Mouse (Mus musculus): ENCODE results near the gene Zgpat. TPM values are rescaled to one million over a fixed set of nuclear protein-coding genes. Genes with fewer than 3 reads are reported as not detected.

Zgpat gene
- total RNA-seq, 2 experiments from 2014 or later, result 12.5 to 14.3 TPM

GRCm38 (mm10) chr2:181420903-181421638 lies 56.3 kb downstream of the Zgpat start:
- intact Hi-C loops (cut with DNase I; ENCODE audit: low total_unique reads), result no loop called here
- DNase-seq, result no peak

- intact Hi-C loops (cut with DNase I; ENCODE audit: low total_unique reads), result no loop called here
- no peak for DNase-seq
Observed at GRCm38 (mm10) chr2:181423834-181424233, 59.1 kb downstream of the Zgpat start.

Other genes starting within 250 kb of the Zgpat start
- under 1 TPM; 0.07 to 0.16 TPM for gene Kcnq2, start 229.6 kb upstream of the Zgpat start, total RNA-seq (2021)
- gene Eef1a2, start 207.9 kb upstream of the Zgpat start, total RNA-seq (2021), result 1,000 to 10,000 TPM; 2,249 to 2,405 TPM
- gene Ppdpf, start 177.7 kb upstream of the Zgpat start, total RNA-seq (2021), result 10 to 100 TPM; 52.9 to 58.5 TPM
- not detected for gene Ptk6, start 162.1 kb upstream of the Zgpat start, total RNA-seq (2021)
- gene Srms, start 151.7 kb upstream of the Zgpat start, total RNA-seq (2021), result under 1 TPM; 0.10 to 0.18 TPM
- gene Fndc11, start 144.9 kb upstream of the Zgpat start, total RNA-seq (2021), result not detected
- 1 to 10 TPM; 2.9 to 3.0 TPM for gene Helz2, start 122.9 kb upstream of the Zgpat start, total RNA-seq (2021)
- 1 to 10 TPM; 6.6 to 6.8 TPM for gene Gmeb2, start 76.9 kb upstream of the Zgpat start, total RNA-seq (2021)
- gene Stmn3, start 50.4 kb upstream of the Zgpat start, total RNA-seq (2021), result under 1 TPM in 1 of 2 experiments, not detected in 1; 0.27 TPM
- 10 to 100 TPM; 14.2 to 15.5 TPM for gene Rtel1, start 45.2 kb upstream of the Zgpat start, total RNA-seq (2021)
- gene Arfrp1, start 476 bp downstream of the Zgpat start, total RNA-seq (2021), result 10 to 100 TPM; 21.0 to 21.8 TPM
- 1 to 10 TPM; 4.4 to 4.6 TPM for gene Lime1, start 15.2 kb downstream of the Zgpat start, total RNA-seq (2021)
- gene Zbtb46, start 94.5 kb downstream of the Zgpat start, total RNA-seq (2021), result 1 to 10 TPM; 5.3 to 5.7 TPM
- gene Abhd16b, start 128.3 kb downstream of the Zgpat start, total RNA-seq (2021), result not detected
- gene Tpd52l2, start 132.2 kb downstream of the Zgpat start, total RNA-seq (2021), result 10 to 100 TPM; 58.7 to 59.4 TPM
- 10 to 100 TPM; 47.8 to 51.8 TPM for gene Dnajc5, start 155.6 kb downstream of the Zgpat start, total RNA-seq (2021)
- gene Uckl1, start 220.0 kb downstream of the Zgpat start, total RNA-seq (2021), result 10 to 100 TPM; 28.8 to 29.7 TPM
- gene Prpf6, start 226.9 kb downstream of the Zgpat start, total RNA-seq (2021), result 10 to 100 TPM; 28.0 to 30.1 TPM
- gene Zfp512b, start 227.9 kb downstream of the Zgpat start, total RNA-seq (2021), result 10 to 100 TPM; 20.5 to 20.9 TPM
- under 1 TPM; 0.78 to 0.84 TPM for gene Samd10, start 234.3 kb downstream of the Zgpat start, total RNA-seq (2021)

Measured in gastrocnemius, postnatal 14 days (tissue).